Mouse (Mus musculus) central nervous system, embryonic 18 days (tissue): Measurements from ENCODE around the gene Olfr6. TPM values are rescaled to one million over a fixed set of nuclear protein-coding genes. Genes with fewer than 3 reads are reported as not detected.

Source experiments
- polyA plus RNA-seq: library from polyadenylated mRNA; depleted of rRNA; stranded (reverse); fragments of >200 nt; gene quantifications from 2 replicates; pipeline ENCODE4 v1.2.3, GENCODE M21; 2012; rRNA removed

Gene Olfr6
- polyA plus RNA-seq: not detected in 2 replicates

GRCm38 (mm10) chr7:106963837-106964236 is at the start of gene Olfr6:
Gene Olfr6 (minus strand): TSS chr7:106963937.

GRCm38 (mm10) chr7:107005972-107006371 is 42.2 kb upstream of the Olfr6 start, which contains the start of gene Olfr2:
Gene Olfr2 (minus strand): TSS chr7:107006072.

GRCm38 (mm10) chr7:106975353-106975752 is 11.6 kb upstream of the Olfr6 start, which contains the start of gene Olfr711:
Gene Olfr711 (minus strand): TSS chr7:106975453.

GRCm38 (mm10) chr7:106948212-106948611 is 15.5 kb downstream of the Olfr6 start, which contains the start of gene Olfr710:
Gene Olfr710 (minus strand): TSS chr7:106948312.

GRCm38 (mm10) chr7:106932119-106932518 is 31.6 kb downstream of the Olfr6 start, which contains the start of gene Olfr709-ps1:
Gene Olfr709-ps1 (minus strand): TSS chr7:106932219.

GRCm38 (mm10) chr7:106907676-106908075 is 56.1 kb downstream of the Olfr6 start, which contains the start of gene Olfr1532-ps1:
Gene Olfr1532-ps1 (plus strand): TSS chr7:106908001.

Other genes starting within 250 kb of the Olfr6 start
- gene Olfr695, start 247.5 kb downstream of the Olfr6 start, polyA plus RNA-seq: not detected in 2 replicates
- gene Olfr697, start 221.5 kb downstream of the Olfr6 start, polyA plus RNA-seq: not detected in 2 replicates
- gene Olfr698, start 208.5 kb downstream of the Olfr6 start, polyA plus RNA-seq: not detected in 2 replicates
- not detected in 2 replicates for gene Olfr699, start 170.7 kb downstream of the Olfr6 start, polyA plus RNA-seq
- gene Olfr700, start 155.1 kb downstream of the Olfr6 start, polyA plus RNA-seq: not detected in 2 replicates
- gene Olfr701, start 149.8 kb downstream of the Olfr6 start, polyA plus RNA-seq: not detected in 2 replicates
- gene Olfr702, start 130.0 kb downstream of the Olfr6 start, polyA plus RNA-seq: not detected in 2 replicates
- 0.05 TPM in 1 of 2 replicates, not detected in the other for gene Olfr703, start 120.6 kb downstream of the Olfr6 start, polyA plus RNA-seq
- not detected in 2 replicates for gene Olfr704, start 100.8 kb downstream of the Olfr6 start, polyA plus RNA-seq
- not detected in 2 replicates for gene Olfr705, start 87.0 kb downstream of the Olfr6 start, polyA plus RNA-seq
- not detected in 2 replicates for gene Olfr706, start 75.8 kb downstream of the Olfr6 start, polyA plus RNA-seq
- not detected in 2 replicates for gene Olfr707, start 62.7 kb downstream of the Olfr6 start, polyA plus RNA-seq
- gene Olfr1532-ps1, start 55.9 kb downstream of the Olfr6 start, polyA plus RNA-seq: not detected in 2 replicates
- not detected in 2 replicates for gene Olfr709-ps1, start 31.7 kb downstream of the Olfr6 start, polyA plus RNA-seq
- gene Olfr710, start 15.6 kb downstream of the Olfr6 start, polyA plus RNA-seq: not detected in 2 replicates
- not detected in 2 replicates for gene Olfr711, start 11.5 kb upstream of the Olfr6 start, polyA plus RNA-seq
- gene Olfr2, start 42.1 kb upstream of the Olfr6 start, polyA plus RNA-seq: not detected in 2 replicates
- gene Olfr713, start 67.2 kb upstream of the Olfr6 start, polyA plus RNA-seq: not detected in 2 replicates
- not detected in 2 replicates for gene Olfr714, start 107.0 kb upstream of the Olfr6 start, polyA plus RNA-seq
- not detected in 2 replicates for gene Olfr17, start 129.3 kb upstream of the Olfr6 start, polyA plus RNA-seq
- gene Olfr715b, start 146.4 kb upstream of the Olfr6 start, polyA plus RNA-seq: not detected in 2 replicates
- gene Olfr715, start 167.1 kb upstream of the Olfr6 start, polyA plus RNA-seq: not detected in 2 replicates
- gene Olfr716, start 174.4 kb upstream of the Olfr6 start, polyA plus RNA-seq: not detected in 2 replicates
- not detected in 2 replicates for gene Nlrp14, start 203.1 kb upstream of the Olfr6 start, polyA plus RNA-seq
- gene Rbmxl2, start 245.5 kb upstream of the Olfr6 start, polyA plus RNA-seq: not detected in 2 replicates